Mouse (Mus musculus) cerebellum, adult 9-11 months (tissue): ENCODE measurements at regions not wholly inside any gene's neighbourhood (a gene's known extent, or its start where the extent isn't known, plus 50 kb on each side); places are given as distances from the start of the nearest gene placed in this dataset.
"Not testable (repeated sequence)": the region's sequence is repeated elsewhere in the genome, so short reads cannot be mapped to it uniquely, and the experiment has no call there.

Experiments used
- DNase-seq: peaks from one replicate; pipeline ENCODE4 v3.0.0; 2022

DNA sequence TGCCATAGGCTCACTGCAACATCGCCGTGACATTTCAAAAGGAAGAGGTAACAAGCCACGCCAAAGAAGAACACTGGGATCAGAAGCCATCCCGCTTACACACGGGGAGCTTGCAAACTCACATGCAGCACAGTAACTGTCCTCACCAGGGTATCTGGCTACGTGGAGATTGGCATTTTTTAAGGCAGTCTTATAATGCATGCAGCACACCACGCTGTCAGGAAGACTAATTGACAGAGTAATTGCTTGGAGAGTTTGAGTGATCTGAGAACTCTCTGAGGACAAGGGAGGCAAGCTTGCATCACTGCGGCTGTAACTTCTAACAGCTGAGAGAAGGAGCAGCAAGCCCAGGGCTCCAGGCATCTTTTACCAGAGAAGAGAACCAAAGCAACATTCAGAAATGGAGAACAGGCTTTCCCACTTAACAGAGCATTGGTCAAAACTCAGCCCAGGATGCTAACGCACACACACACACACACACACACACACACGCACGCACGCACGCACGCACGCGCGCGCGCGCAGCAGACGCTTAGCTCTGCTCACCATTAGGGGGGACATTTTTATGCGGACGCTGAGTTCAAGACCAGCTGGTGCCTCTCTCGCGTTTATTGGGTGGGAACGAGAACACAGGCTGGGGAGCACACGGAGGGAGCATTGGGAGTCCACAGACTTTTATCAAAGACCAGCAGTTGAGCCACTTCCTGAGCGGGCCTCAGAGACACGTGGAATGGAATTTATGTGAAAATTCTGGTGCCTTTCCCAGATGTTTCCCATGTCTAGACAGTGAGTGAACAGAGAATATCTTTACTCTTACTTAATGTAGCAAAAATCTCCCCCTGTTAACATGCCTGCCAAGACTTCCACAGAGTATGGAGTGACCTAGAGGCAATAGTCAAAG, 66.6 kb downstream of the 1700129C05Rik start:
- DNase-seq: no peak

DNA sequence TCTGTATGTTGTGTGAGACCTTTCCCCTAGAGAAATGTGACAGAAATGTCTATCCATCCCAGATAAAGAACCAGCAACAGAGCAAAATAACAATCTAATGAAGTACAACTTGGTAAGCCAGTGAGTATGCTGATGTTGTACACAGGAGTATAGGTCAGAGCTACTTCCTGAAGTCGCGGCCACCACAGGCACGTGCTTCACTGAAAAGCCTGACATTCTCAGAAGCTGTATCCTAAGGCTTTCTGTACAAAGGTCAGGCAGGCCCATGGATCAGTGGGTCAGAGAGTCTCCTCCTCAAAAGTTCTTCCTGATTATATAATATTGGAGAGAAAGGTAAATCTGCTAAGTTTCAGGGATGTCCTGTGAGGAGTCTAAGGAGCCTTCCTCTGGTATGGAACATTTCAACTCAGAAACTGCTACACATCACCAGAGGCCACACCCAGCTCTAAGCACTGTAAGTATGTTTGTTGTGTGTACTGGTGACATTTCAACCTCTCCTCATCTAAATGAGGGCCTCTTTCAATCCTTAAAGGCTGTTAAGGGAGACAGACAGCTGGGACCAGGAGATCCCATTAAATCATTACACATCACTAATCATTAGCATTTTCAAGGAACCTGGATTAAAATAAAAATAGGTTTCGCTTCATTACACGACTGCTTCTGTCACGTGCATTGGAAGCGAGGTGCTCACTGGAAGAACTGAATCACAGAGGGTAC, 70.2 kb downstream of the 1700129C05Rik start:
- DNase-seq: no peak

DNA sequence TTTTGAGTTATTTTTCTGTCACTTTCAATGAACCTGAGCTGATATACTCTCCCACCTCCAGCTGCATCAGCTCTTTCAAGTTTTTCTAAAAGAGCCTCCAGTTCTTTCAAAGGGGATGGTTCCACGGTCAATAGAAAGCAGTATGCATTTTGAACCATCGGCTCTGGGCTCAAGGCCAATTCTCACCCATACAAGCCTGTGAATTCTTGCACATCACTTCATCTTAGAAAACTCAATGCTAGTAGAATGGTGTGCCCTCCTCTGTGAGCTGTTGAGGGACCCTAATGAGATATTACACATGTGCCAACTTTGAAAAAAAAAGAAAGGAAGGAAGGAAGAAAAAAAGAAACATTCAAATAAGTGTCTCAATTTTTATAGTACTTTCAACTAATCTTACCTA, 72.6 kb downstream of the 1700129C05Rik start:
- no peak for DNase-seq

DNA sequence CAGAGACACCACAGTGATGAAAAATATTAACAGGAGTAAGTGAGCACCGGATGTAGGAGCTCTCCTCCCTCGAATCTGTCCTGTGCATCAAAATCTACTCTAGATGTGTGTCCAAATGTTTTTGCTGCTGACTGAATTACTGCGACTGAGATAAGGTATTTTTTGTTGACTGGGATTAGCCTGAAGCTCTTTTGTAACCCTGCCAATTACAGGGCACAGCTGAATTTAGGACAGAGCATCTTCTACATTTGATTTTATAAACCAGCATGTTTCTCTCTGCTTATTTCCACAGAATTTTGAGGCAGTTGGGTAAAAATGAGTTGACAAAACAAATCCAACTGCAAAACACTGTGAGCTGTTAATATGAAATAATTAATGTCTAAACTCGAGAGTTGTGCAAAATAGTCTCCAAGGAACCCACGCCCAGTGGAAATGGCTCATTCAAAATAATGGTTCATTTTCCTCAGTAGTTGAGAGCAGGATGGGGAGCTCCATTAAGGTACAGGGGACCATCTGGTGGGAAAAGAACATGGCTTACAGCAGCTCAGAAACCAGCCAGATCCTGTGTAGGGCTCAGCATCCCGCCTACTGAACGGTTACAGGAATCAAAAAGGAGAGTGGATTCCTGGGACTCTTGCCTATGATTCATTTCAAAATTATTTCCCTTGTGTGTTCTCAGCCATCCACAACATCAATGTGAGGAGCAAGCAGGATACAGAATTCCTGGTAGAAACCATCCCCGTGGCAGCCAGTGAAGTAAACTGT, 76.1 kb downstream of the 1700129C05Rik start:
- DNase-seq: no peak

DNA sequence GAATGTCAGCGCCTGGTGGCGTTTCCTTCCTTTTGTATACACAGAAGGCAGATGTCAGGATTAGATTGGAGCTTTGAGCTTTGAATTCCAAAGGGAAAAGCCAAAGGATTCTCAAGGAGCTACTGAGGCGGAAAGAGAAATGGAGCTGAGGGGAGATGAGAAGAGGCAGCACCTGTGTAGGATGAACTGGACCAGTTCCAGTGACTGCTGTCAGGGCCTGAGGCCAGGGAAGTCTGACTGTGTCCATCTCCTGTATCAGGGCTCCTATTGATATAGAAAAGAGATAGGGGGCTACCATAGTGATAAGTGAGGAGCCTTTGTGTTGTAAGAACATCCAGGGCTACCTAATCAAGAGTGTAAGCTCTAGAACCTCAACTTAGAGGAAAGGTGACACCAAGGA, 79.5 kb downstream of the 1700129C05Rik start:
- no peak for DNase-seq

DNA sequence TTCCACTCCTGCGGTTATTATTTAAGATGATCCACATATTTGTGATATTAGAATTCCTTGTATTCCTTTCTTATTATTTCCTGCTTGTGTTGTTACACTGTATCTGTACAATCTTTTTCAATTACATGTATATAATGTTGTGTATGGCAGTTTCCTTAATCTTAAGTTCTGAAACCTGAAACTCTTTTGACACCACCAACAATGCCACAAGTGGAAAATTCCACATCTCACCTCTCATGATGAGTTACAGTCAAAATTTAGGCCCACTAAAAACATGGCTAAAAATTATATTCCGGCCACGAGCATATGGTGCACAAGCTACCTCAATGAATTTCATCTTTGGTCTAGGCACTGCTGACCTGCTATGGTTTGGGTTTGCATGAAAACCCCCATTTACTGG, 85.9 kb downstream of the 1700129C05Rik start:
- DNase-seq: no peak

DNA sequence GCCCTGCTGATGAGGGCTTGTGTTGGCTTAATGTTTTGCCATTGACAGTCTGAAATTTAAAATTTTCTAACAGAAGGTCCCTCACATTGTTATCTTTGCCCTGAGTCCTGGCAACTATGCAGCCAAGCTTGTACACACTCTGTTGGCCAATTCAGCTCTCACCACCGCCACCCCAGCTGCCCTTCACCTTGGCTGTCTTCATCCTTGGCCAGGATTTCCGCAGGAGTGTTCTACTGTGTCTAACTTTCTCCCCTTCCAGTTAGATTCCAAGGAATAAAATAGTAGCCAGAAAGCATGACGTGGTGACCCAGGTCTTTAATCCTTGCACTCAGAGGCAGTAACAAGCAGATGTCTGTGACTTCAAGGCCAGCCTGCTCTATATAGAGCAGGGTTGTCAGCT, 87.4 kb downstream of the 1700129C05Rik start:
- DNase-seq: no peak

DNA sequence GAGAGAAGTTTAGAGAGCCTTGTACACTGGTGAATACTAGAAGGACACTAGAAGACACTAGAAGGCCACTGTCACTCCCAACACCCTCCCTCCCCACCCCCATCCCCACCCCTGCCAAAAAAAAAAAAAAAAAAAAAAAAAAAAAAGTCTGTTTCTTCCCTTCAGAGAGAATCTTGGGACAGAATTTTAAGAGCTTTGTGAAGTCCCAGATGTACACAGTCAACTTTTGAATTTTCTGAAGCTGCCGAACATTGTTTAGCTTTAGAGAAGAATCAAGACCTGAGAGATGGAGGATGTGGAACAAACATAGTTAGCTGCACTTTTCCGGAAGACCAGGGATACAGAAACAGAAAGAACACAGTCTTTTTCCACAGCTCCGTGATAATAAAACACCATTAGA, 90.3 kb downstream of the 1700129C05Rik start:
- no peak for DNase-seq

DNA sequence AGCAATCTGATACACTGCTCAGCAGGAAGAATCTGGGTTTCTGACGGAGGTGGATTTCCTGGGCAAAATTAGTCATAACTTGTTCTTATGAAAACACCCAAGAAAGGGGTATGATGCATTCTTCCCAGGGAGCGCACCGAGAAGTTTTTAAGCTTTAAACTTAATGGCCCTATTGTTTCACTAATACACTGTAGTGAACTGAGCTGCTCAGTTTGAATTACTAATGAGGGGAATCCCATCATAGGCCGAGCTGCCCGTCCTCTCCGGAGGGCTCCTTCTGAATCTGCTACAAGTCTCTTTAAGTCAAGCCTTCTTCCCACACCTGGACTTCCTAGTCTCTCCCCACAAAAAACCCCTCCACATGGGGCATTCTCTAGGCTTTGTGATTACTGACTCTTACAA, 91.2 kb downstream of the 1700129C05Rik start:
- no peak for DNase-seq

DNA sequence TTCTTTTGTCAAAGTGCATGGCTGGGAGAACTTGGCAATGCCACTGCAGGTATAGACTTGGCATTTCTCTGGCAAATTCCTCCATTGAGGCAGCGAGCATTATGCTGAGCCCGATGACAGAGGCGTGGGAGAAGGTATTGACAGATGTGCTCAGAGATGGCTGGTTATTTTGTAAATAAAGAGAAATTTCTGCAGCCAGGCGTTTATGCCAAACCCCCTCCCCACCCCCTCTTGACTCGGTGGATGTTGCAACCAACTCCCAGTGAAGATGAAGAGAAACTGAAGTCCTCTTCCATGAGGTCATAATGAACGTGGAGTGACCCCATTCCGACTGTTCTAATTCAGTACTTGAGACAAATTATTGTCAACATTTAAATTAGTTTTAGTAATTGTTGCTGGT, 97.0 kb downstream of the 1700129C05Rik start:
- no peak for DNase-seq

DNA sequence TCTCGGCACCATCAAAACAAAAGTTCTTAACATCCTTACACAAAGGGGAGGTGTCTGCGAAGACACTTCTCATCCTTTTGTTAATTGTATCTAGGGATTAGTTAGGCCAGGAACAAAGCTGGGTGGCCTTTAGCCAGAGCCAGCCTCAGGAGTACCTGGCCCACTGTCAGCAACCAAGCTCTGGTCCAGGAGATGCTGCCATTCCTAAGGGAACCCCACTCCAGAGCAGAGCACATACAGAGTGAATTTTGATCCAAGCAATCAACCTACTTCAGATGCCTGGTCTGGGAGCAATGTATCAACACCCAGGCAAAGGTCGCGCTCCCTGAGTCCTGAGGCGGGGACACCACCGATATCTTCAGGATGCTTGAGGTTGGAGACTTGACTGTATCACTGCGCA, 97.5 kb downstream of the 1700129C05Rik start:
- DNase-seq: no peak

DNA sequence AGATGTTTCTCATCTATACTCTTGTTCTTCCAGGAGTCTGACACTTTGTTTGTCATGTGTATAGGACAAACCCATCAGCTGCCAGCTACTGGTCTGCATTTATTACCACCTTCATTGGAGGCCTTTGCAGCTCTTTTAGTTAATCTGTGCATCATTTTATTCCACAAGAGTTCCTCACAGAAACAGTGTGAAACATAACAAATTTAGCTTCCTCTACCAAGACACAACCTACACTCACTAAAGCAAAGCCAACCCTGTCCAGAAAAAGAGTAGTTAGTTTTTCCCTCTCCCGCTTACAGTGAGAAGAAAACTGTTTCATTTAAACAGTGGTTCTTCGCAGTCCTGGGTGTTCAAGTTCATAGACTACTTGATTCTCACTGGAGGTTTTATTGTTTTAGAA, 100.5 kb downstream of the 1700129C05Rik start:
- DNase-seq: no peak

DNA sequence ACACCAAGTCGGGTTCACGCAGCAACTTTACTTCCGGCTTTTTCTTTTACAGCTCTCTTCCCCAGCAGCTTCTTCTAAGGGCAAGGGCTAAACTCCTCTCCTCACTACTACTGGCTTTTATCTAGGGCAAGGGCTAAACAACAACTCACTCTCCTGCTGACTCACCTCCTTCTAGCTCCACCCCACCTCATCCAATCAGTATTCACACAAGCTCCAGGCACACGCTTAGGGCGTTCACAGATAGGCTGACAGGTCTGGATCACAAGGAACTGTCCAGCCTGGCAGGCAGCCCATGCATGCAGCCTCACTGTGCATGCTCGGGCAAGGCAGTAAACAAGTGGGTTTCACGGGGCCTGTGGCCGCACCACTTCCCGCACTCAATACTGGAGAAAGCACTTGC, 116.9 kb downstream of the 1700129C05Rik start:
- DNase-seq: not testable (repeated sequence)

DNA sequence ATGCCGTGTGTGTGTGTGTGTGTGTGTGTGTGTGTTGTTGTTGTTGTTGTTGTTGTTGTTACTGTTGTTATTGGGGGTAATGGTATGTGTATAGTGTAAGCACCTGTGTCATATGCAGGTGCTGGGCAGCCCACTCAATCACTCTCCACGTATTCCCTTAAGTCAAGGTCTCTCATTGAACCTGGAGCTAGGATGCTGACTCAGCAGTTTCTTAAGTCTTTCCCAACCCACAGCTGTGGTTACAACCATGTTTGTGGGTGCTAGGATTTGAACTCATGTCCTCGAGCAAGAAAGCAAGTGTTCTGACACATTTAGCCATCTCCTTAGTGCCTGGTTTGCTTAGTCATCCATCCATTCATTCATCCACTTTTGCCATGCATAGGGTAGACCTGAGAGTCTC, 133.2 kb downstream of the 1700129C05Rik start:
- DNase-seq: no peak

DNA sequence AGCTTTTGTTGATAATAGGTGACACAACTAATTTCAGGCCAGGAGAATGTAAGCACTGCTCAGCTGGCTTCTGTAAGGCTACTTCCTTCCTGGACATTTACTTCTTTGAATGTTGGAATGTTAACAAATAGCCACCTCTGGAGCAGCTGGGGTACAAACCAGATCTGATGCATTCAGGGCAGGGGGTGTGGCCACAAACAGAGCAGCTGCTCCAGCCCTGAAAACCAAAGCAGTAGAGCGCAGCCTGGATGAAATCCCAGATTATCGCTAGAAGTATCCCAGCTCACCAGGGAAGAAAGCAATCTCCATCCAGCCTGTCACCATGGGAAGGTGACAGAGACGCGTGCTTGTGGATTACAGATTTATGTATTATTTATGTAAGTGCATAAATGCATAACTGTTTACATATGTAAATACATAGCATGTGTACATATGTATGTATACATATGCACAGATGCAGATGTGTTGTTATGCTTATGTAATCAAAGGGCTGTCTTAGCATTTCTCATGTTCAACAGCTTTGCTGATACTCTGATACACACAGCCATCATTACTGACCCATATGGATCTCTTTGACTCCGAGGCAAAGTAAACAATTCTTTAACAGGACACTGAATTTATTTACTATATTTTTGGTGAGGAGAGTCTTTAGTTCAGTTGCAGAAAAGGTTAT, 143.5 kb downstream of the 1700129C05Rik start:
- DNase-seq: no peak

DNA sequence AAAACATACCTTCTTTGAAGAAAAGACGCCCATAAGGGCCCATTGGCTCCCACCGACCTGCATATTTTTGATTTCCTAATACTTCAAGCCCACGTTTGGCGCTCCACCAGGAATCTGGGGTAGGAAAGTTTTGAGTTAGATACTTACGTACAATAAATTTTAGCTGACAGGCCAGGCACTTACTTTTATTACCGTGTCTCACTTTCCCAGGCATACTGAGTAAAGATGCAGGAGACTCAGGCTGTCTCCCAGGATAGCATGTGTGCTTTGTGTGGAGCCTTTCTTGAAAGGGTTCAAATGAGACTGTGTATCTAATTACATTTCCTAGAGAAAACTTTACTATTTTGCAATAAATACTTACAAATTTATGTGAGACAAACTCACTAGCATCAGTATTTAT, 147.7 kb downstream of the 1700129C05Rik start:
- no peak for DNase-seq

DNA sequence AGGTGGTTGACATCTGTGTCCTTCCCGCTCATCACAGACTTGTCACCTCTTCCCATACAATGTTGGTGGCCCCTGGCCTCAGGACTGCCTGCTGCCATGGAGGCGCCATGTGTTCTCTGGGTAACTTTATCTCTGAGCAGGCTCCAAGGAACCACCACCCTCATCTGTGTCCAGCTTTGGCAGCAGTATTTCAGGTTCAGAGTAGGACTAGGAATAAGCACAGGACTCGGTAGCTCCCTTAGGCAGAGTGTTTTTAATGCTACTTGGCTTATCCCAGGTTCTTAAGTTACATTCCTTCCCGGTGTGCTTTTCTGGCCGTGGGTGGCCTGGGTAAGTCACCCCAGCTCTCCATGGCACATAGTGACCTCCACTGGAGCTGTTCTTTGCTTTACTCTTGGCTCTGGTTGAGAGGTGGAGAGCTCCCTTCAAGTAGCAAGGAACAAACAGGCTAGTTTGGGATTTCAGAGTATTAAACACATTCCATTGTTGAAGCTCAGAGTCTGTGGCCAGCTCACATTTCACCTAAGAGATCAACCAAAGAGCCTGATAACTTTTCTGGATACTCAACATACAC, 153.0 kb downstream of the 1700129C05Rik start:
- DNase-seq: no peak

DNA sequence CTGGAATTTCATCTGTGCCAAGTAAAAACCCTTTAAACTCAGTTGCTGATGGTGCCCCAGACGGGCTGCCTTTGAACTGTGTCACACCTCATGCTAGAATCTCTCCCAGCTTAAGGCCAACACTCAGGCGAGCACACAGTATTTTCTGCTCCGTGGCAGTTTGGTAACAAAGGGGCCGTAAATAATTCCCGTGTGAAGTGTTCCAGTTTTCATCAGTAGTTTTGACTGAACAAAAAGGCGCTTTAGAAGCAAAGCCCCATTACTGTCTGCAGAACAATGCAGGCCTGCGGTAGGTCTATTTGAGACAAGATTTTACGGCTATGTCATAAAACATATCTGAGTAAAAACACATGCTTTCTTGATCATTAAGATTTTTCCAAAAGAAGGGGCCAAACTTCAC, 155.0 kb downstream of the 1700129C05Rik start:
- DNase-seq: no peak

DNA sequence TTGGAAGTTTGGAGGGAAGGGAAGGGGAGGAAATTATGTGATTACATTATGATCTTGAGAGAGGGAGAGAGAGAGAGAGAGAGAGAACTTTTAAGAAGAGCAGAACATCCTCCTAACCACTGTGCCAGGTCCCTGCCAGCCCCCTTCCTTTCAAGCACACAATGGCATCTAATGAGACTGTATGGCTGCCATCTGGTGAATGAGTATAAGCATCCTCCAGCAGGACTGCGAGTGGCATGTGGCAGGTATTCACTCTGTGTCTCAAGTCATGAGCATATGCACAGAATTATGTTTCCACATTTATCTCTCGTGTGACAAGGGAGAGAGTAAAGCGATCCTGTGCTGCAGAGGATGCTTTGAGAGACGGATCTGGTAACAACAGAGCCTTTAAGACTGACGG, 156.9 kb downstream of the 1700129C05Rik start:
- DNase-seq: no peak

DNA sequence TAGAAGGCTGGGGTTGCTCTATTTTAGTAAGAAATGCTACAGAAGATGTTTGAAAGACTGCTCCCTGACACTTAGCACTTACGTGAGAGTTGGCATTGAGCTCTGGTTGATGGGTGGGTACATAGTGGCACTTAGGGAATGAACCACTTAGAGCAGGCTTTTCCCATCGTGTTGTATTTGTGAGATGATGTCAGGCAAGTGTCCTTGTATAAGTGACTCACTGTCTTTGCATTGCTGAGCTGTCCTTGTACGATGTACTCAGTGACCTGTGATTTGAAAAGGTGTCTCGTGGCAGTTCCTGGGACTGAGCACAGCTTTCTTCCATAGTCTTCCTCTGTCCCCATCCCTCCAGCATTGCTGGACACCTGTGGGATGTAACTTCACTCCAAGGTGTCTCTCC, 165.9 kb downstream of the 1700129C05Rik start:
- no peak for DNase-seq

DNA sequence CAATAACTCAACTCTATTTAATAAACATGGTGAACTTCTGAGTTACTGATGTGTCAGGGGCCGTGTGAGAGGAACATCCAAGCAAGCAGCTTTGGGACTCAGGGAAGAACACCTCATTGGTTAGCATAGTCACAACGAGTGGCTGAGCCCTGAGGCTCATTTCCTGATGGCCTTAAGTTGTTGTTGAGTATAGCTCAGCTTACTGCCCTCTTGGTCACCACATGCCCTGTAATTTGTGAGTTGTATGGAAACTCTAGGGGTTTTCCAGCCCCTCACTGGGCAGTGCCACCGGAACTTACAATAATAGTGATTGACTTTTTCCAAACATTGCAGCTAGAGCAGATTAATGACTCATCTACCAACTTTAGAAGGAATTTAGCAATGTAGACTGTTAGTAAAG, 173.4 kb downstream of the 1700129C05Rik start:
- DNase-seq: no peak

DNA sequence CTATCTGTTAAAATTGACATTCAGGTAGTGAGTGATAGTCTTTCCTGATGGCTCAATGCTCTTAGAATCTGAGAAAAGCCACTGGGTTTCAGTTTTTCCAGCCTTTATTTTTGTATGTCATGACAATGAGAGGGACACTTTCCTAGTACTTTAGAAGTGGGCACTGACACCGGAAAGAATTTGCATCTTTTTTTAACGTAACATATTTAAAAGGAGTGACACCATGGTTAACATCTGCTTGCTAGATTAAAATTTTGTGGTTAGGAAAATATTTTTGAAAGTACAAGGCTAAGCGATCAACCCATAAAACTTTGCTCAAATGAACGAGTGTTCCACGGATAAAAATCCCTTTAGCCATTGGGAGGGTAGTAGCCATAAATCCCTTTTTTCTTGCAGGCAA, 174.7 kb downstream of the 1700129C05Rik start:
- DNase-seq: no peak

DNA sequence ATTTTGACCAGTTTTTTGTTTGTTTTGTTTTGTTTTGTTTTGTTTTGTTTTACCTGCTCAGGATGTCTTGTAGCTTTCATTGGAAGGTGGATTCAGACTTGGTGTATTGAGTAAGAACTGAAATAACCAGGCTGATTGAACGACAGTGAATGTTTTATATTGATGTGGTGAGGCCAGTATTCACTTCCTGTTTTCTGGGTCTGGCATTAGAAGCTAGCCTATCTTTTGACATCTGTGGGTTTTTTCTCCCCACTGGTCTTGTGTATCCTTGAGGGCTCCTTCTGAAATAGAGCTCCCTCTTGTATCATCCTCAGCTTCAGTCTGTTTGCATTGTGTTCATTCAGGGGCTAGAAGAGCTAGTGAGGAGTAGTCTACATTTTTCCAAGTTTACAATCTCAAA, 175.5 kb downstream of the 1700129C05Rik start:
- no peak for DNase-seq
